Comparison of ENCODE assay signal across 25 mouse cellular contexts in genomic region chr15:79744742-79745141, GRCm38 (mm10). TPM values are rescaled to one million over a fixed set of nuclear protein-coding genes. Genes with fewer than 3 reads are reported as not detected.
A peak's percentile ranks its signal among the peaks of the same experiment; 100 is the strongest.
DNase-seq lines count a peak whose midpoint lies in the region; ATAC-seq lines count a peak whose summit lies in the region.
"Had no signal": no experiment of that assay in that cellular context is flagged by ENCODE, and none has a peak within 500 bp of the region (broad histone marks: within the 10 kb centered on the region; RNA-seq: fewer than 3 reads in every experiment).

No protein-coding gene starts in this region.

- no peak overlapping the region for H3K4me3 ChIP-seq in kidney, embryonic 15.5 days (replicated peaks)
- H3K4me3 ChIP-seq in hindbrain, embryonic 14.5 days (replicated peaks; ENCODE audit: low read length) = no peak overlapping the region
- H3K4me3 ChIP-seq: forebrain, embryonic 15.5 days; heart, embryonic 13.5 days; midbrain, embryonic 10.5 days had no signal

- no peaks in the 10 kb centered on the region for H3K36me3 ChIP-seq in kidney, embryonic 15.5 days
- peaks cover under 1% of the 10 kb centered on the region; the same call in 1 of the 2 replicates for H3K36me3 ChIP-seq in hindbrain, embryonic 14.5 days (replicated peaks; ENCODE audit: control insufficient read depth, insufficient read depth)

- H3K9me3 ChIP-seq in kidney, embryonic 15.5 days (replicated peaks) = no peaks in the 10 kb centered on the region
- H3K9me3 ChIP-seq in hindbrain, embryonic 14.5 days (ENCODE audit: control insufficient read depth, low read length) = no peaks in the 10 kb centered on the region
- H3K9me3 ChIP-seq: forebrain, embryonic 15.5 days; G1E; heart, embryonic 13.5 days; midbrain, embryonic 10.5 days had no signal

- no peak overlapping the region for H3K4me2 ChIP-seq in kidney, embryonic 15.5 days
- no peak overlapping the region for H3K4me2 ChIP-seq in hindbrain, embryonic 14.5 days (replicated peaks)
- H3K4me2 ChIP-seq: forebrain, embryonic 15.5 days; heart, embryonic 13.5 days had no signal

- DNase-seq in kidney, adult 18-20 months = peak; percentile 59
- DNase-seq in ES-CJ7 (ENCODE audit: low read depth, low spot score) = peak; percentile 56
- DNase-seq in kidney, adult 9 months = peak; percentile 70
- DNase-seq in large intestine, adult 2 months (ENCODE audit: low read depth, low spot score) = peak; percentile 21
- no peak for DNase-seq in cerebellum, adult 9-10 months
- no peak for DNase-seq in hindbrain, embryonic 14.5 days (ENCODE audit: low spot score)
- DNase-seq: adrenal gland, postnatal 10 days; cerebellum, adult 2 months; cerebellum, postnatal 36 days; embryo, embryonic 11 days; gastrocnemius, postnatal 14 days; heart, adult 18-20 months; heart, postnatal 14 days; liver, postnatal 0 days had no signal

- H3K4me1 ChIP-seq in kidney, embryonic 15.5 days = peaks cover 41% of the 10 kb centered on the region
- peaks cover 19% of the 10 kb centered on the region for H3K4me1 ChIP-seq in hindbrain, embryonic 14.5 days (replicated peaks; ENCODE audit: control insufficient read depth, insufficient read depth, low read length)

- no peak overlapping the region for H3K27ac ChIP-seq in kidney, embryonic 15.5 days
- H3K27ac ChIP-seq in hindbrain, embryonic 14.5 days = no peak overlapping the region
- H3K27ac ChIP-seq: forebrain, embryonic 15.5 days; heart, embryonic 13.5 days; kidney, postnatal 0 days; macrophage; midbrain, embryonic 10.5 days; stomach, postnatal 0 days had no signal

- no peak for ATAC-seq in kidney, embryonic 15.5 days (replicated peaks; ENCODE audit: low FRiP score)
- ATAC-seq in erythroblast, adult 5-6 weeks (replicated peaks; ENCODE audit: low FRiP score, poor library complexity, severe bottlenecking) = no peak
- no peak for ATAC-seq in hindbrain, embryonic 14.5 days (ENCODE audit: low FRiP score)
- ATAC-seq: CD4-positive, CD25-positive, alpha-beta regulatory T cell, adult 4 months; forebrain, embryonic 15.5 days; liver, postnatal 0 days; lung, postnatal 0 days had no signal

- H3K9ac ChIP-seq in kidney, embryonic 15.5 days = no peak overlapping the region
- no peak overlapping the region for H3K9ac ChIP-seq in hindbrain, embryonic 14.5 days
- H3K9ac ChIP-seq: forebrain, embryonic 15.5 days; liver, postnatal 0 days had no signal

- 45% methylated on average over 8 of the region's 8 CpGs for WGBS in kidney, embryonic 15.5 days
- WGBS in large intestine, adult 2 months = 58% methylated on average over 8 of the region's 8 CpGs
- WGBS in hindbrain, embryonic 14.5 days = 79% methylated on average over 8 of the region's 8 CpGs

- H3K27me3 ChIP-seq in kidney, embryonic 15.5 days = no peaks in the 10 kb centered on the region
- H3K27me3 ChIP-seq in hindbrain, embryonic 14.5 days (ENCODE audit: control insufficient read depth, insufficient read depth, low read length) = no peaks in the 10 kb centered on the region
- H3K27me3 ChIP-seq: forebrain, embryonic 15.5 days; heart, embryonic 13.5 days had no signal

RNA-seq across cellular contexts. Expression of gene Sun2, which starts 2.4 kb away (rescaled TPM):
- polyA plus RNA-seq in kidney, embryonic 15.5 days (2015; fragmentation: Nextera tagmentation; extraction: Ambion mirVana) = 5.7 and 5.9 TPM in 2 replicates
- polyA plus RNA-seq in large intestine, adult 2 months (2012; rRNA removed) = 18.9 and 19.0 TPM in 2 replicates
- 23.4 and 26.5 TPM in 2 replicates for total RNA-seq in erythroblast, adult 5-6 weeks (2015; ENCODE audit: low replicate concordance)
- 44.7 and 48.8 TPM in 2 replicates for total RNA-seq in erythroblast, adult 5-6 weeks (2017; ENCODE audit: low replicate concordance)
- polyA plus RNA-seq in hindbrain, embryonic 14.5 days (2014; fragmentation: Nextera tagmentation; extraction: Ambion mirVana) = 5.9 and 6.7 TPM in 2 replicates

RNA-seq across cellular contexts. Expression of gene Dnal4, which starts 32.9 kb away (rescaled TPM):
- 58.3 and 67.4 TPM in 2 replicates for polyA plus RNA-seq in kidney, embryonic 15.5 days (2015; fragmentation: Nextera tagmentation; extraction: Ambion mirVana)
- polyA plus RNA-seq in large intestine, adult 2 months (2012; rRNA removed) = 21.3 and 22.5 TPM in 2 replicates
- 4.2 TPM in 1 of 2 replicates, not detected in the other for total RNA-seq in erythroblast, adult 5-6 weeks (2015; ENCODE audit: low replicate concordance)
- total RNA-seq in erythroblast, adult 5-6 weeks (2017; ENCODE audit: low replicate concordance) = 0.68 and 1.7 TPM in 2 replicates
- polyA plus RNA-seq in hindbrain, embryonic 14.5 days (2014; fragmentation: Nextera tagmentation; extraction: Ambion mirVana) = 64.6 and 67.8 TPM in 2 replicates

RNA-seq across cellular contexts. Expression of gene Gtpbp1, which starts 54.1 kb away (rescaled TPM):
- 32.6 and 36.5 TPM in 2 replicates for polyA plus RNA-seq in kidney, embryonic 15.5 days (2015; fragmentation: Nextera tagmentation; extraction: Ambion mirVana)
- polyA plus RNA-seq in large intestine, adult 2 months (2012; rRNA removed) = 28.8 and 29.1 TPM in 2 replicates
- 14.4 and 35.2 TPM in 2 replicates for total RNA-seq in erythroblast, adult 5-6 weeks (2015; ENCODE audit: low replicate concordance)
- 23.6 and 31.2 TPM in 2 replicates for total RNA-seq in erythroblast, adult 5-6 weeks (2017; ENCODE audit: low replicate concordance)
- 43.1 and 43.4 TPM in 2 replicates for polyA plus RNA-seq in hindbrain, embryonic 14.5 days (2014; fragmentation: Nextera tagmentation; extraction: Ambion mirVana)

RNA-seq across cellular contexts. Expression of gene Josd1, which starts 57.0 kb away (rescaled TPM):
- 19.0 and 21.1 TPM in 2 replicates for polyA plus RNA-seq in kidney, embryonic 15.5 days (2015; fragmentation: Nextera tagmentation; extraction: Ambion mirVana)
- 14.9 and 15.9 TPM in 2 replicates for polyA plus RNA-seq in large intestine, adult 2 months (2012; rRNA removed)
- 6.0 and 6.7 TPM in 2 replicates for total RNA-seq in erythroblast, adult 5-6 weeks (2015; ENCODE audit: low replicate concordance)
- 9.1 and 9.2 TPM in 2 replicates for total RNA-seq in erythroblast, adult 5-6 weeks (2017; ENCODE audit: low replicate concordance)
- polyA plus RNA-seq in hindbrain, embryonic 14.5 days (2014; fragmentation: Nextera tagmentation; extraction: Ambion mirVana) = 16.1 and 18.6 TPM in 2 replicates

RNA-seq across cellular contexts. Expression of gene Nptxr, which starts 59.8 kb away (rescaled TPM):
- 2.0 and 2.4 TPM in 2 replicates for polyA plus RNA-seq in kidney, embryonic 15.5 days (2015; fragmentation: Nextera tagmentation; extraction: Ambion mirVana)
- 0.71 and 1.0 TPM in 2 replicates for polyA plus RNA-seq in large intestine, adult 2 months (2012; rRNA removed)
- 0.19 TPM in 1 of 2 replicates, not detected in the other for total RNA-seq in erythroblast, adult 5-6 weeks (2015; ENCODE audit: low replicate concordance)
- 0.17 TPM in 1 of 2 replicates, not detected in the other for total RNA-seq in erythroblast, adult 5-6 weeks (2017; ENCODE audit: low replicate concordance)
- polyA plus RNA-seq in hindbrain, embryonic 14.5 days (2014; fragmentation: Nextera tagmentation; extraction: Ambion mirVana) = 20.9 and 24.8 TPM in 2 replicates

Comparison
In these comparisons a context has a peak if more than half of its experiments do, and no peak if none do; other contexts are left out.
1. DNase-seq: peak in kidney, adult 18-20 months (single experiment), ES-CJ7 (single experiment), kidney, adult 9 months (single experiment) and large intestine, adult 2 months (single experiment); none in cerebellum, adult 9-10 months (single experiment) and hindbrain, embryonic 14.5 days (single experiment).